Mouse (Mus musculus) small intestine, adult 2 months (tissue): ENCODE data around the gene Tbccd1. TPM values are rescaled to one million over a fixed set of nuclear protein-coding genes. Genes with fewer than 3 reads are reported as not detected.

Experiments used
- H3K27ac ChIP-seq: fragments of 200-500 bp; 2 replicates; pipeline ENCODE4 v1.5.1; 2012; ENCODE audit warnings: low read depth, low read length, control low read depth, inconsistent platforms; ENCODE audit not compliant: insufficient read depth
- H3K27me3 ChIP-seq: fragments of 200-500 bp; 2 replicates; pipeline ENCODE4 v1.6.1; 2012; ENCODE audit warnings: mild to moderate bottlenecking, moderate library complexity, low read length, inconsistent platforms; ENCODE audit not compliant: control insufficient read depth, insufficient read depth
- H3K36me3 ChIP-seq: fragments of 200-500 bp; 2 replicates; pipeline ENCODE4 v1.6.1; 2012; ENCODE audit warnings: mild to moderate bottlenecking, low read length, control low read depth, inconsistent platforms; ENCODE audit not compliant: control insufficient read depth, insufficient read depth
- H3K4me1 ChIP-seq: fragments of 200-500 bp; 2 replicates; pipeline ENCODE4 v1.6.1; 2012; ENCODE audit warnings: low read length, inconsistent platforms, mixed read lengths; ENCODE audit not compliant: control insufficient read depth, insufficient read depth, insufficient read length
- H3K4me3 ChIP-seq: fragments of 200-500 bp; 2 replicates; pipeline ENCODE4 v1.5.1; 2012; ENCODE audit warnings: low read depth, mild to moderate bottlenecking, control low read depth, inconsistent platforms, low read length, moderate library complexity
- CTCF ChIP-seq: fragments of 200-500 bp; IDR thresholded peaks from 2 replicates; pipeline ENCODE4 v1.5.1; 2012; ENCODE audit warnings: low read depth, mild to moderate bottlenecking, control low read depth, inconsistent platforms, low read length, moderate library complexity, mixed read lengths; ENCODE audit not compliant: insufficient replicate concordance, insufficient read length; ENCODE audit errors: extremely low read depth
- POLR2A ChIP-seq: fragments of 200-500 bp; IDR thresholded peaks from 2 replicates; pipeline ENCODE4 v1.6.1; 2012; ENCODE audit warnings: low read depth, mild to moderate bottlenecking, control low read depth, inconsistent platforms, low read length, moderate library complexity
- WGBS: fragments of 180-500 bp; shearing (Covaris S2); methylation state at CpG from one replicate; pipeline ENCODE4 v1.1.7; 2018; 5-methylcytosine and 5-hydroxymethylcytosine counted together
- polyA plus RNA-seq: library from polyadenylated mRNA; depleted of rRNA; stranded (reverse); fragments of >200 nt; gene quantifications from 2 replicates; pipeline ENCODE4 v1.2.3, GENCODE M21; 2012

Tbccd1 gene
- polyA plus RNA-seq, 1 experiment = 5.1 TPM

GRCm38 (mm10) chr16:22856773-22857172, 696 bp downstream of the Tbccd1 start:
- Histone ChIP-seq H3K4me1 (no peaks in the 10 kb centered on the region), H3K27ac (peak overlapping the region; percentile 92), H3K27me3 (no peaks in the 10 kb centered on the region), H3K4me3 (peak overlapping the region; percentile 70), H3K36me3 (0 out of 2 replicates have a peak, but pooled peaks cover 1% of the 10 kb centered on the region)
- WGBS = 5% methylated on average over 9 of the region's 9 CpGs
- no peak for TF ChIP-seq POLR2A
- TF ChIP-seq CTCF = no peak

GRCm38 (mm10) chr16:22852709-22853108, 4.8 kb downstream of the Tbccd1 start:
- WGBS = 84% methylated on average over 4 of the region's 4 CpGs
- Histone ChIP-seq H3K4me3 (no peak overlapping the region), H3K27ac (no peak overlapping the region)

GRCm38 (mm10) chr16:22848331-22848730, 9.1 kb downstream of the Tbccd1 start:
- WGBS = 88% methylated on average over 1 of the region's 1 CpGs
- Histone ChIP-seq H3K4me1 (peaks cover 7% of the 10 kb centered on the region), H3K36me3 (no peaks in the 10 kb centered on the region), H3K4me3 (no peak overlapping the region), H3K27me3 (no peaks in the 10 kb centered on the region), H3K27ac (no peak overlapping the region)
- no peak for TF ChIP-seq POLR2A
- no peak for TF ChIP-seq CTCF

More at GRCm38 (mm10) chr16:22852709-22853108, 4.8 kb downstream of the Tbccd1 start:
- TF ChIP-seq CTCF (no peak), POLR2A (no peak)
- Histone ChIP-seq H3K4me1 (no peaks in the 10 kb centered on the region), H3K27me3 (no peaks in the 10 kb centered on the region), H3K36me3 (no peaks in the 10 kb centered on the region)

GRCm38 (mm10) chr16:22847686-22848085, 9.8 kb downstream of the Tbccd1 start:
- H3K4me3 ChIP-seq = no peak overlapping the region
- no peak overlapping the region for H3K27ac ChIP-seq
- no peaks in the 10 kb centered on the region for H3K36me3 ChIP-seq
- TF ChIP-seq POLR2A (no peak), CTCF (no peak)
- 72% methylated on average over 1 of the region's 1 CpGs for WGBS
- no peaks in the 10 kb centered on the region for H3K27me3 ChIP-seq
- peaks cover 7% of the 10 kb centered on the region for H3K4me1 ChIP-seq

GRCm38 (mm10) chr16:22845481-22845880, 12.0 kb downstream of the Tbccd1 start:
- no peak overlapping the region for H3K27ac ChIP-seq
- TF ChIP-seq CTCF = no peak
- no peak for TF ChIP-seq POLR2A
- WGBS = 61% methylated on average over 4 of the region's 4 CpGs
- H3K36me3 ChIP-seq = peaks cover 8% of the 10 kb centered on the region
- peaks cover 7% of the 10 kb centered on the region for H3K4me1 ChIP-seq
- H3K27me3 ChIP-seq = no peaks in the 10 kb centered on the region
- H3K4me3 ChIP-seq = no peak overlapping the region

GRCm38 (mm10) chr16:22844834-22845233, 12.6 kb downstream of the Tbccd1 start:
- H3K4me3 ChIP-seq = no peak overlapping the region
- H3K27me3 ChIP-seq = no peaks in the 10 kb centered on the region
- H3K27ac ChIP-seq = peak overlapping the region; percentile 17; the same call in 1 of the 2 replicates
- 16% methylated on average over 5 of the region's 5 CpGs for WGBS
- H3K36me3 ChIP-seq = peaks cover 13% of the 10 kb centered on the region
- no peak for TF ChIP-seq CTCF
- no peak for TF ChIP-seq POLR2A
- peaks cover 7% of the 10 kb centered on the region for H3K4me1 ChIP-seq

GRCm38 (mm10) chr16:22844061-22844801, 13.2 kb downstream of the Tbccd1 start:
- 5% methylated on average over 26 of the region's 26 CpGs for WGBS
- H3K36me3 ChIP-seq = peaks cover 16% of the 10 kb centered on the region
- peak overlapping the region; percentile 67 for H3K4me3 ChIP-seq
- TF ChIP-seq CTCF (no peak), POLR2A (0 out of 2 replicates have a peak, but pooled peaks have one; percentile 21)
- H3K27ac ChIP-seq = peak overlapping the region; percentile 19
- no peaks in the 10 kb centered on the region for H3K27me3 ChIP-seq
- H3K4me1 ChIP-seq = peaks cover 7% of the 10 kb centered on the region

- Histone ChIP-seq H3K36me3 (peaks cover 24% of the 10 kb centered on the region), H3K4me3 (no peak overlapping the region), H3K27ac (no peak overlapping the region), H3K4me1 (peaks cover 7% of the 10 kb centered on the region), H3K27me3 (no peaks in the 10 kb centered on the region)
- 84% methylated on average over 5 of the region's 5 CpGs for WGBS
- TF ChIP-seq CTCF (no peak), POLR2A (no peak)
Measured at GRCm38 (mm10) chr16:22842871-22843270, 14.6 kb downstream of the Tbccd1 start.
